Mouse (Mus musculus): ENCODE measurements around the gene Tub.

Gene Tub

GRCm38 (mm10) chr7:108985934-108986708 lies 36.0 kb downstream of the Tub start:
- DNase-seq (ENCODE audit: low spot score in 2 of 2), result no peak

- no peak for DNase-seq (ENCODE audit: low spot score in 2 of 2)
These were observed 41.1 kb downstream of the Tub start for GRCm38 (mm10) chr7:108991207-108991606.

- no peak for DNase-seq (ENCODE audit: low spot score in 2 of 2)
These were observed 43.1 kb downstream of the Tub start for GRCm38 (mm10) chr7:108993230-108993629.

- DNase-seq (ENCODE audit: low spot score in 2 of 2), result no peak
These were observed 43.7 kb downstream of the Tub start for GRCm38 (mm10) chr7:108993881-108994291.

- no peak for DNase-seq (ENCODE audit: low spot score in 2 of 2)
These were observed 46.0 kb downstream of the Tub start for GRCm38 (mm10) chr7:108996156-108996555.

- no peak for DNase-seq (ENCODE audit: low spot score in 2 of 2)
These were observed 50.3 kb downstream of the Tub start for GRCm38 (mm10) chr7:109000315-109000954.

GRCm38 (mm10) chr7:109001971-109002370 lies 51.8 kb downstream of the Tub start:
- DNase-seq (ENCODE audit: low spot score in 2 of 2), result no peak

GRCm38 (mm10) chr7:109003653-109004052 lies 53.5 kb downstream of the Tub start:
- no peak for DNase-seq (ENCODE audit: low spot score in 2 of 2)

- no peak for DNase-seq (ENCODE audit: low spot score in 2 of 2)
These were observed 59.1 kb downstream of the Tub start for GRCm38 (mm10) chr7:109009260-109009659.

GRCm38 (mm10) chr7:109010720-109011595 lies 60.8 kb downstream of the Tub start:
- DNase-seq (ENCODE audit: low spot score in 2 of 2), result no peak

GRCm38 (mm10) chr7:109011596-109012180 lies 61.5 kb downstream of the Tub start:
- DNase-seq (ENCODE audit: low spot score in 2 of 2), result no peak

- DNase-seq (ENCODE audit: low spot score in 2 of 2), result no peak
These were observed 62.4 kb downstream of the Tub start for GRCm38 (mm10) chr7:109012575-109012974.

GRCm38 (mm10) chr7:109012998-109013625 lies 63.0 kb downstream of the Tub start:
- no peak for DNase-seq (ENCODE audit: low spot score in 2 of 2)

GRCm38 (mm10) chr7:109014851-109015250 lies 64.7 kb downstream of the Tub start:
- DNase-seq (ENCODE audit: low spot score in 2 of 2), result no peak

- DNase-seq (ENCODE audit: low spot score in 2 of 2), result no peak
These were observed 66.3 kb downstream of the Tub start for GRCm38 (mm10) chr7:109016378-109016923.

GRCm38 (mm10) chr7:109019243-109019642 lies 69.1 kb downstream of the Tub start:
- DNase-seq (ENCODE audit: low spot score in 2 of 2), result no peak

GRCm38 (mm10) chr7:109021428-109021827 lies 71.3 kb downstream of the Tub start:
- DNase-seq (ENCODE audit: low spot score in 2 of 2), result no peak

- no peak for DNase-seq (ENCODE audit: low spot score in 2 of 2)
These were observed 75.6 kb downstream of the Tub start for GRCm38 (mm10) chr7:109025743-109026142.

- DNase-seq (ENCODE audit: low spot score in 2 of 2), result no peak
These were observed 76.8 kb downstream of the Tub start for GRCm38 (mm10) chr7:109026976-109027375.

GRCm38 (mm10) chr7:109027721-109028120 lies 77.6 kb downstream of the Tub start:
- no peak for DNase-seq (ENCODE audit: low spot score in 2 of 2)

- DNase-seq (ENCODE audit: low spot score in 2 of 2), result no peak
These were observed 78.1 kb downstream of the Tub start for GRCm38 (mm10) chr7:109028204-109028603.
